Mouse (Mus musculus): ENCODE measurements around the gene Drc3.

DNA sequence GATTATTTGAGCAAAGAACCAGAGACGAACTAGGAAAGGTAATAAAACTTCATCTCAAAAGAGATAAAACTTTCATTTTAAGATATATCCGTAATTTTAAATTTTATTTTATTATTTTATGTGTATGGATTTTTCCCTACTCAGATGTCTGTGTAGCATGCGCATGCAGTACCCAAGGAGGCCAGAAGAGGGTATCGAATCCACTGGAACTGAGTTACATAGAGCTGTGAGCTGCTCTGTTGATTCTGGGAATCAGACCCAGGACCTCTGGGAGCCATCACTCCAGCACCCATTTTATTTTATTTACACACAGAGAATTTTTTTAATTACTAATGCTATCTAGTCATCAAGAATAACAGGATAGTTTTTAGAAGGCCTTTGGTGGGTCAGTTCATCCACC is 46.3 kb upstream of the Drc3 start:
- TF ChIP-seq CTCF (IDR thresholded peaks at IDR 0.05; ENCODE audit: borderline replicate concordance, insufficient read depth, low read depth, low read length) (peak; percentile 52; the same call in 1 of the 2 replicates), POLR2A (IDR thresholded peaks at IDR 0.05; ENCODE audit: borderline replicate concordance, insufficient read depth, low read length) (no peak)
